Comparison of ENCODE assay signal across 8 mouse cellular contexts in genomic region chr2:32857584-32857983, GRCm38 (mm10). TPM values are rescaled to one million over a fixed set of nuclear protein-coding genes. Genes with fewer than 3 reads are reported as not detected.
DNase-seq lines count a peak whose midpoint lies in the region; ATAC-seq and TF ChIP-seq lines count a peak whose summit lies in the region.

No protein-coding gene starts in this region.

- H3K4me3 ChIP-seq in kidney, adult 2 months (ENCODE audit: insufficient read depth, low read depth, low read length): no peak overlapping the region
- H3K4me3 ChIP-seq in limb, embryonic 14.5 days (replicated peaks; ENCODE audit: low read length): no peak overlapping the region
- H3K4me3 ChIP-seq in midbrain, postnatal 0 days (ENCODE audit: low read depth, low read length): no peak overlapping the region

- H3K4me2 ChIP-seq in limb, embryonic 14.5 days (replicated peaks; ENCODE audit: low read depth, low read length, severe bottlenecking): no peak overlapping the region
- H3K4me2 ChIP-seq in midbrain, postnatal 0 days (ENCODE audit: low read depth, low read length, poor library complexity, severe bottlenecking): no peak overlapping the region

- H3K4me1 ChIP-seq in kidney, adult 2 months (ENCODE audit: control insufficient read depth, insufficient read depth, low read length): no peaks in the 10 kb centered on the region
- no peaks in the 10 kb centered on the region for H3K4me1 ChIP-seq in limb, embryonic 14.5 days (ENCODE audit: control insufficient read depth, insufficient read depth, low read length)
- H3K4me1 ChIP-seq in midbrain, postnatal 0 days (ENCODE audit: insufficient read depth, low read length): no peaks in the 10 kb centered on the region

- no peak overlapping the region for H3K9ac ChIP-seq in limb, embryonic 14.5 days (ENCODE audit: low read depth, low read length, severe bottlenecking)
- H3K9ac ChIP-seq in midbrain, postnatal 0 days (replicated peaks; ENCODE audit: low read length, poor library complexity, severe bottlenecking): no peak overlapping the region

- H3K9me3 ChIP-seq in limb, embryonic 14.5 days (ENCODE audit: control insufficient read depth, low read length): no peaks in the 10 kb centered on the region
- no peaks in the 10 kb centered on the region for H3K9me3 ChIP-seq in midbrain, postnatal 0 days (ENCODE audit: low read length)

- TF ChIP-seq POLR2A in kidney, adult 2 months (IDR thresholded peaks at IDR 0.05; ENCODE audit: low read depth, low read length): no peak
- no peak for TF ChIP-seq POLR2A in limb, embryonic 14.5 days (IDR thresholded peaks at IDR 0.05; ENCODE audit: borderline replicate concordance, extremely low read depth, insufficient read depth, insufficient read length)

- peak; percentile 74; the same call in 1 of the 2 replicates for ATAC-seq in limb, embryonic 14.5 days (ENCODE audit: low FRiP score, low read depth)
- ATAC-seq in midbrain, postnatal 0 days (ENCODE audit: low FRiP score): peak; percentile 59

- H3K27ac ChIP-seq in kidney, adult 2 months (ENCODE audit: insufficient read depth, low read depth, low read length): no peak overlapping the region
- no peak overlapping the region for H3K27ac ChIP-seq in limb, embryonic 14.5 days (replicated peaks; ENCODE audit: low read depth, low read length)
- no peak overlapping the region for H3K27ac ChIP-seq in midbrain, postnatal 0 days (ENCODE audit: low read depth, low read length)

- H3K36me3 ChIP-seq in kidney, adult 2 months (ENCODE audit: control insufficient read depth, insufficient read depth, low read length): no peaks in the 10 kb centered on the region
- H3K36me3 ChIP-seq in limb, embryonic 14.5 days (ENCODE audit: control insufficient read depth, insufficient read depth, low read length): no peaks in the 10 kb centered on the region
- no peaks in the 10 kb centered on the region for H3K36me3 ChIP-seq in midbrain, postnatal 0 days (ENCODE audit: insufficient read depth, low read length)

- 0% methylated on average over 7 of the region's 7 CpGs for WGBS in kidney, adult 2 months
- WGBS in limb, embryonic 14.5 days: 0% methylated on average over 7 of the region's 7 CpGs
- WGBS in midbrain, postnatal 0 days: 0% methylated on average over 7 of the region's 7 CpGs

- peak; percentile 71 for DNase-seq in layer of hippocampus, adult 11-12 months (ENCODE audit: low spot score)
- no peak for DNase-seq in layer of hippocampus, adult 9-10 months (ENCODE audit: low spot score)
- DNase-seq in embryo, embryonic 10.5 days (ENCODE audit: low spot score): peak; percentile 93
- peak; percentile 86 to 88 for DNase-seq in heart, adult 18-20 months
- peak; percentile 88 for DNase-seq in kidney, adult 2 months
- peak; percentile 87 for DNase-seq in limb, embryonic 14.5 days (ENCODE audit: low spot score)
- peak; percentile 87 for DNase-seq in midbrain, postnatal 0 days (ENCODE audit: low spot score)
- peak; percentile 36 to 63 for DNase-seq in spleen, postnatal 14 days (ENCODE audit: low spot score in 2 of 2)

- TF ChIP-seq CTCF in kidney, adult 2 months (conservative IDR thresholded peaks at IDR 0.05; ENCODE audit: insufficient read depth, insufficient read length, low read depth, low read length): peak; percentile 94
- peak; percentile 97 for TF ChIP-seq CTCF in midbrain, postnatal 0 days (IDR thresholded peaks at IDR 0.05)

- no peaks in the 10 kb centered on the region for H3K27me3 ChIP-seq in kidney, adult 2 months (replicated peaks; ENCODE audit: control insufficient read depth, insufficient read depth, low read length)
- no peaks in the 10 kb centered on the region for H3K27me3 ChIP-seq in limb, embryonic 14.5 days (ENCODE audit: control insufficient read depth, insufficient read depth, low read length)
- H3K27me3 ChIP-seq in midbrain, postnatal 0 days (ENCODE audit: insufficient read depth, low read length): no peaks in the 10 kb centered on the region

RNA-seq across cellular contexts. Expression of gene Stxbp1, which starts 10.5 kb away (rescaled TPM):
- 10 to 100 TPM; 12.2 to 13.0 TPM for total RNA-seq in heart, adult 18-20 months (2021)
- 10.2 and 13.2 TPM in 2 replicates for polyA plus RNA-seq in kidney, adult 2 months (2012; rRNA removed)
- 22.2 and 22.3 TPM in 2 replicates for polyA plus RNA-seq in limb, embryonic 14.5 days (2012; rRNA removed)
- 15.8 and 20.8 TPM in 2 replicates for polyA plus RNA-seq in limb, embryonic 14.5 days (2014; fragmentation: Nextera tagmentation; extraction: Ambion mirVana)
- total RNA-seq in midbrain, postnatal 0 days (2014; rRNA removed): 185 and 264 TPM in 2 replicates
- polyA plus RNA-seq in midbrain, postnatal 0 days (2015; fragmentation: Nextera tagmentation; extraction: Ambion mirVana): 424 and 430 TPM in 2 replicates

RNA-seq across cellular contexts. Expression of gene Fam129b, which starts 18.3 kb away (rescaled TPM):
- 10 to 100 TPM; 20.4 to 25.0 TPM for total RNA-seq in heart, adult 18-20 months (2021)
- 32.3 and 33.4 TPM in 2 replicates for polyA plus RNA-seq in kidney, adult 2 months (2012; rRNA removed)
- 73.5 and 81.0 TPM in 2 replicates for polyA plus RNA-seq in limb, embryonic 14.5 days (2012; rRNA removed)
- polyA plus RNA-seq in limb, embryonic 14.5 days (2014; fragmentation: Nextera tagmentation; extraction: Ambion mirVana): 45.9 and 46.2 TPM in 2 replicates
- 39.5 and 40.9 TPM in 2 replicates for total RNA-seq in midbrain, postnatal 0 days (2014; rRNA removed)
- polyA plus RNA-seq in midbrain, postnatal 0 days (2015; fragmentation: Nextera tagmentation; extraction: Ambion mirVana): 17.7 and 18.1 TPM in 2 replicates

Comparison
In these comparisons a context has a peak if more than half of its experiments do, and no peak if none do; other contexts are left out.
1. RNA of gene Stxbp1, which starts 10.5 kb away (polyA plus RNA-seq): 424 to 430 TPM in midbrain, postnatal 0 days; 15.8 to 22.3 TPM in limb, embryonic 14.5 days and 10.2 to 13.2 TPM in kidney, adult 2 months; every median in the first group is over 10 times any median in the second.